27 mouse cellular contexts compared by ENCODE assay signal in genomic region chr13:52120795-52121194, GRCm38 (mm10).
"Had no signal": no experiment of that assay in that cellular context is flagged by ENCODE, and none has a peak within 500 bp of the region (broad histone marks: within the 10 kb centered on the region; RNA-seq: fewer than 3 reads in every experiment).

No protein-coding gene starts in this region.

- DNase-seq: cerebellum, adult 8-10 months; cerebellum, adult 9-10 months; cerebellum, adult 9-11 months; cerebellum, postnatal 14 days; cerebellum, postnatal 25 days; cerebellum, postnatal 36 days; embryo, embryonic 11 days; forebrain, postnatal 0 days; gastrocnemius, adult 2 months; gastrocnemius, postnatal 10 days; gastrocnemius, postnatal 14 days; gastrocnemius, postnatal 25 days; gastrocnemius, postnatal 36 days; heart, adult 11 months; heart, adult 18-20 months; heart, adult 2 months had no signal

- H3K36me3 ChIP-seq: embryonic facial prominence, embryonic 10.5 days; embryonic facial prominence, embryonic 12.5 days; embryonic facial prominence, embryonic 13.5 days; embryonic facial prominence, embryonic 15.5 days; forebrain, embryonic 10.5 days; forebrain, embryonic 12.5 days; forebrain, embryonic 15.5 days had no signal

- H3K4me2 ChIP-seq: embryonic facial prominence, embryonic 12.5 days; embryonic facial prominence, embryonic 13.5 days; embryonic facial prominence, embryonic 15.5 days; forebrain, embryonic 12.5 days; forebrain, embryonic 13.5 days; forebrain, embryonic 15.5 days had no signal

- ATAC-seq: forebrain, embryonic 13.5 days; forebrain, embryonic 14.5 days; forebrain, embryonic 15.5 days; forebrain, embryonic 16.5 days; forebrain, postnatal 0 days had no signal

- H3K27me3 ChIP-seq: embryonic facial prominence, embryonic 12.5 days; embryonic facial prominence, embryonic 13.5 days; embryonic facial prominence, embryonic 15.5 days; forebrain, embryonic 12.5 days; forebrain, embryonic 13.5 days; forebrain, embryonic 15.5 days had no signal

- H3K9me3 ChIP-seq: embryonic facial prominence, embryonic 10.5 days; embryonic facial prominence, embryonic 12.5 days; embryonic facial prominence, embryonic 13.5 days; embryonic facial prominence, embryonic 15.5 days; forebrain, embryonic 10.5 days; forebrain, embryonic 12.5 days; forebrain, embryonic 13.5 days; forebrain, embryonic 15.5 days had no signal

- H3K4me3 ChIP-seq: embryonic facial prominence, embryonic 10.5 days; embryonic facial prominence, embryonic 12.5 days; embryonic facial prominence, embryonic 13.5 days; embryonic facial prominence, embryonic 15.5 days; erythroblast, embryonic 14.5 days; forebrain, embryonic 10.5 days; forebrain, embryonic 12.5 days; forebrain, embryonic 13.5 days; forebrain, embryonic 15.5 days; gastrocnemius, adult 2 months; heart, adult 2 months had no signal

- H3K9ac ChIP-seq: embryonic facial prominence, embryonic 12.5 days; embryonic facial prominence, embryonic 13.5 days; embryonic facial prominence, embryonic 15.5 days; forebrain, embryonic 12.5 days; forebrain, embryonic 13.5 days; forebrain, embryonic 15.5 days; forebrain, postnatal 0 days had no signal

- H3K27ac ChIP-seq: embryonic facial prominence, embryonic 12.5 days; embryonic facial prominence, embryonic 13.5 days; embryonic facial prominence, embryonic 15.5 days; forebrain, embryonic 12.5 days; forebrain, embryonic 13.5 days; forebrain, embryonic 15.5 days; gastrocnemius, adult 2 months; heart, adult 2 months had no signal
